Mouse (Mus musculus) liver, postnatal 0 days (tissue): ENCODE measurements around the gene Klhl29.

ENCODE experiments used
- CTCF ChIP-seq: sonication (generic); IDR thresholded peaks from 2 replicates; pipeline ENCODE4 v1.5.1; 2016; ENCODE audit warnings: antibody characterized with exemption, low read depth
- EP300 ChIP-seq: IDR thresholded peaks from 2 replicates; pipeline ENCODE4 v1.6.1; 2016; ENCODE audit warnings: antibody characterized with exemption, low read depth, mild to moderate bottlenecking

DNA sequence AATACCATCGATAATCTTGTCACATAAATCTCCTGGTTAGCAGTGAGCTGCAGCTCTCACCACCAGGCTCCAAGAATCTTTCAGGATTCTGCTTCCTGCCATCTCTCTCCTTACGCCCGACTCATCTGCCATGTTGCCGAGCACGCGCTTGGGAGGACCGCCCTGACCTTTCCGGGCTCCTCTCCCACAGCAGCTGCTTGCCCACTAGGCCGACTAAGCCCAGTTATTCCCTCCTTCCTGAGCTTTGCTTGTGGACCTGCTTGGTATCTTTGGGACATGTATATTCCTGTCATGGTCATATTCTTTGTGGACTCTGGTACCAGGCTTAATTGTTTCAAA lies 183.1 kb downstream of the Klhl29 start:
- TF ChIP-seq CTCF (no peak), EP300 (no peak)
